7 mouse cellular contexts compared by ENCODE assay signal in genomic region chr13:92580220-92581043, GRCm38 (mm10). TPM values are rescaled to one million over a fixed set of nuclear protein-coding genes. Genes with fewer than 3 reads are reported as not detected.
DNase-seq lines count a peak whose midpoint lies in the region; ATAC-seq and TF ChIP-seq lines count a peak whose summit lies in the region.

No protein-coding gene starts in this region.

- no peak for TF ChIP-seq POLR2A in small intestine, adult 2 months (IDR thresholded peaks at IDR 0.05; ENCODE audit: low read depth, low read length)

- no peak overlapping the region for H3K4me2 ChIP-seq in hindbrain, embryonic 16.5 days (ENCODE audit: low read length)

- WGBS in hindbrain, embryonic 16.5 days, result 33% methylated on average over 10 of the region's 10 CpGs
- 8% methylated on average over 10 of the region's 10 CpGs for WGBS in small intestine, adult 2 months

- ATAC-seq in hindbrain, embryonic 16.5 days, result peak; percentile 68

- no peak overlapping the region for H3K27ac ChIP-seq in hindbrain, embryonic 16.5 days (ENCODE audit: low read depth, low read length)
- peak overlapping the region; percentile 18 for H3K27ac ChIP-seq in small intestine, adult 2 months (ENCODE audit: insufficient read depth, low read depth, low read length)

- H3K9me3 ChIP-seq in hindbrain, embryonic 16.5 days (ENCODE audit: control insufficient read depth, low read length), result no peaks in the 10 kb centered on the region

- TF ChIP-seq CTCF in small intestine, adult 2 months (IDR thresholded peaks at IDR 0.05; ENCODE audit: extremely low read depth, insufficient read length, insufficient replicate concordance, low read depth, low read length), result peak; percentile 56; the same call in 1 of the 2 replicates

- no peak overlapping the region for H3K4me3 ChIP-seq in hindbrain, embryonic 16.5 days (ENCODE audit: low read length)
- peak overlapping the region; percentile 5; the same call in 1 of the 2 replicates for H3K4me3 ChIP-seq in small intestine, adult 2 months (ENCODE audit: low read depth, low read length)

- peak; percentile 43 for DNase-seq in T-cell, adult 2 months (ENCODE audit: low spot score)
- peak; percentile 28 for DNase-seq in cerebellum, adult 9-11 months
- DNase-seq in gastrocnemius, adult 18-20 months (ENCODE audit: low spot score), result peak; percentile 79
- DNase-seq in left cerebral cortex, adult 11 months (ENCODE audit: low spot score), result peak; percentile 29
- DNase-seq in lung, postnatal 36 days, result peak; percentile 91

- no peaks in the 10 kb centered on the region for H3K4me1 ChIP-seq in hindbrain, embryonic 16.5 days (ENCODE audit: control insufficient read depth, insufficient read depth, low read depth, low read length)
- no peaks in the 10 kb centered on the region; the same call in 1 of the 2 replicates for H3K4me1 ChIP-seq in small intestine, adult 2 months (ENCODE audit: control insufficient read depth, insufficient read depth, insufficient read length, low read length)

- no peaks in the 10 kb centered on the region for H3K27me3 ChIP-seq in hindbrain, embryonic 16.5 days (replicated peaks; ENCODE audit: control insufficient read depth, insufficient read depth, low read length)
- no peaks in the 10 kb centered on the region for H3K27me3 ChIP-seq in small intestine, adult 2 months (ENCODE audit: control insufficient read depth, insufficient read depth, low read length)

- no peaks in the 10 kb centered on the region for H3K36me3 ChIP-seq in hindbrain, embryonic 16.5 days (ENCODE audit: control insufficient read depth, insufficient read depth, low read length)
- H3K36me3 ChIP-seq in small intestine, adult 2 months (ENCODE audit: control insufficient read depth, insufficient read depth, low read length), result no peaks in the 10 kb centered on the region

- H3K9ac ChIP-seq in hindbrain, embryonic 16.5 days (ENCODE audit: low read depth, low read length), result no peak overlapping the region

RNA-seq across cellular contexts. Expression of gene Spz1, which starts 4.5 kb away (rescaled TPM):
- not detected for total RNA-seq in gastrocnemius, adult 18-20 months (2021)
- polyA plus RNA-seq in hindbrain, embryonic 16.5 days (2015; fragmentation: Nextera tagmentation; extraction: Ambion mirVana), result not detected in 2 replicates
- 0.08 TPM in 1 of 2 replicates, not detected in the other for polyA plus RNA-seq in small intestine, adult 2 months (2012; rRNA removed)

RNA-seq across cellular contexts. Expression of gene Serinc5, which starts 30.5 kb away (rescaled TPM):
- total RNA-seq in gastrocnemius, adult 18-20 months (2021), result 1 to 10 TPM; 2.1 to 2.9 TPM
- 14.7 and 19.7 TPM in 2 replicates for polyA plus RNA-seq in hindbrain, embryonic 16.5 days (2015; fragmentation: Nextera tagmentation; extraction: Ambion mirVana)
- 11.0 and 24.3 TPM in 2 replicates for polyA plus RNA-seq in small intestine, adult 2 months (2012; rRNA removed)

RNA-seq across cellular contexts. Expression of gene Zfyve16, which starts 49.8 kb away (rescaled TPM):
- total RNA-seq in gastrocnemius, adult 18-20 months (2021), result 1 to 10 TPM; 6.3 to 8.0 TPM
- 9.1 and 9.2 TPM in 2 replicates for polyA plus RNA-seq in hindbrain, embryonic 16.5 days (2015; fragmentation: Nextera tagmentation; extraction: Ambion mirVana)
- polyA plus RNA-seq in small intestine, adult 2 months (2012; rRNA removed), result 0.32 and 0.55 TPM in 2 replicates

Comparison
In these comparisons a context has a peak if more than half of its experiments do, and no peak if none do; other contexts are left out.
1. DNase-seq: peak in every context shown above with its lines; median percentile 91 in lung, postnatal 36 days; 79 in gastrocnemius, adult 18-20 months; 43 in T-cell, adult 2 months; 29 in left cerebral cortex, adult 11 months; 28 in cerebellum, adult 9-11 months.